Mouse (Mus musculus) embryo, embryonic 11 days (tissue): ENCODE results near the gene Asna1.

Source experiments
- DNase-seq: peaks from one replicate; pipeline ENCODE4 v3.0.0-alpha.2; 2015

The Asna1 gene

GRCm38 (mm10) chr8:84987903-84988302, 37.2 kb downstream of the Asna1 start:
- DNase-seq: no peak

DNA sequence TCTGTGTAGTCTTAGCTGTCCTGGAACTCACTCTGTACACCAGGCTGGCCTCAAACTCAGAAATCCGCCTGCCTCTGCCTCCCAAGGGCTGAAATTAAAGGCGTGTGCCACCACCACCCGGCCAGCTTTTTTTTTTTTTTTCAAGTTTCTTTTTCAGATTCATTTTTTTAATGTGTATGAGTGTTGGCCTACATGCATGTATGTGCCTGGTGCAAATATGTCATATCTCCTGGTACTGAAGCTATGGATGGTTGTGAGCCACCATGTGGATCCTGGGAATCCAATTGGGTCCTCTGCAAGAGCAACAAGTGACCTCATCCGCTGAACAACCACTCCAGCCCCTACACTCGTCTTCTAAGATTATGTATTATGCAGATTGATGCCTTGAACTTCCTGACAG, 37.7 kb downstream of the Asna1 start:
- no peak for DNase-seq

- no peak for DNase-seq
These were observed 38.6 kb downstream of the Asna1 start for GRCm38 (mm10) chr8:84986379-84986945.

DNA sequence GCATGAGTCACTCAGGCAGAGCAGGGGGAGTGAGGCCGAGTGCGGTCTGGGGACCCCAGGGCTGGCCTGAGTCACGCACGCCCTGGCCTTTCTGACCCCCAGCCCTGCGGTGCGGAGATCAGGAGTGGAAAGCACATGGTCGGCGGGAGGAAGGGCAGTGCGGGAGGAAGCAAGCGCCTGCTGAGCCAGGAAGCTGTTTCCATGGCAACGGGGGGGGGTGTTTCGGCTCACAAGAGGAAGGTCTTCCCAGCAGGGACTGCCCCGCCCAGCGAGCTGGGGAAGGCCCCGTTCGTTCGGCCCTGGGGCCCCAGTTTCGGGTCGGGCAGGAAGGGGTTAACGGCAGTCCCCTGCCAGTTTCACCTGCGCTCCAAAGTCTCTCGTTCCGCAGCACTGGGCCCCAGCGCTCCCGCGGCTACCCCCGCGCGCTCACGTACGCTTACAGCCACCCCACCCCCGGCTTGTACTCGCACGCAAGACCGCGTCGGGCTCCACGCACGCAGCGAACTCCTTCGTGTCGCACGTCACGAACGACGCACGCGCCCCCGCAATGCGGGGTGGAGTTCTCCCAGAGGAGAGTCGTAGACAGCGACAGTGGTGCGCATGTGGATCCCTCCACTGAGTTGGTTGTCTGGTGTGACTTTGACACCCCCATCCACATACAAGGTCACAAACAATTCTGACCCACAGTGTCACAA, 39.2 kb downstream of the Asna1 start:
- DNase-seq: peak; percentile 88

DNA sequence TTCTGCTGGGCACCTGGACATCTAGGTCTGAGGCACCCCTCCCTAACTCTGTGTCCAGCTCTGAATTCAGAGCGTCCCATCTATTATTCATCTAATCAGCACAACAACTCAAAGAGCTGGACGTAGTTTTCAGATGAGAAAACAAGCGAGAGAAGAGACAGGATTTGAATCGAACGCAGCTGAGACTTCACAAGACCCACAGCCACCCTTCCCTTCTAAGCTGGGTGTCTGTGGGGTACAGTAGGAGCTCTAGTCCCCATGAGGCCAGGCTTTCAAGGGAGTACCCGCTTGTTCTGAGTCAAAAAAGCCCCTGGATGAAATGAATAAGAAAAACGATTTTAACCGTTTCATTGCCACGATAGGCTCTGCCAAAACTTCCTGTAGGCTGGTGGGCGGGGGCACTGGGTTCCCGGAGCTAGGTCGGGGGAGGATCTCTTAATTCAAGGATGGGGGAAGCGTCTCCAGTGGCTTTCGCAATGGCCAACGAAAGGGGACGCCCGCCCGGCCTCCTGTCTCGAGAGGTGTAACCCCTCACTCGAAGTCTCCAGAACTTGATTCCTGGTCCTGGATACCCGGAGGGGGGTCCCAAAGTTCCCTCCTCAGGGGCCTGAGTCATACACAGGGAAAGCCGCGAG, 39.9 kb downstream of the Asna1 start:
- DNase-seq: peak; percentile 56

GRCm38 (mm10) chr8:84984294-84985048, 40.6 kb downstream of the Asna1 start:
- DNase-seq: peak; percentile 20

DNA sequence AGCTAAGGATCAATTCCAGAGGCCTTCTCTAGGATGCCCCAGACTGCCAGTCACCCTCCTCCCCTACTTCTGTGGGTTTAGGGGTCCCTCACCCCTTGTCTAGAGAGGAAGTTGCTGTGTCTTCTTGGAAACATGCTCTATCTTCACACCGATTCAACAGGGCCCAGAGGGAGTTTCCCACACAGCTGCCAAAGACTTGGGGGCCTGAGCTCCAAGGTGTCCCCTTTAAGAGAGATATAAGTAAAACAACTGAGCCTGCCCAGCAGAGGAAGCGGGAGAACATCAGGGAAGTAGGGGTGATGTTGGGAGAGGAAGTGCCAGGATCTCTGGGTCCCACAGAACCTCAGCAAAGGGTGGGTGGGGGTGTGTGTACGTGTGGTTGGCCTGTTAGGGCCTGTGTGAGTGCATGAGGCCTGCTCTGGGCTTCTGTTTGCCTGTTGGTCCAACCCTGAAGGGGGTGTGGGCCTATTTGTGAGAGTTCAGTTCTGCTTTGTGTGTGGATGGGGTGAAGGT, 42.5 kb downstream of the Asna1 start:
- no peak for DNase-seq

DNA sequence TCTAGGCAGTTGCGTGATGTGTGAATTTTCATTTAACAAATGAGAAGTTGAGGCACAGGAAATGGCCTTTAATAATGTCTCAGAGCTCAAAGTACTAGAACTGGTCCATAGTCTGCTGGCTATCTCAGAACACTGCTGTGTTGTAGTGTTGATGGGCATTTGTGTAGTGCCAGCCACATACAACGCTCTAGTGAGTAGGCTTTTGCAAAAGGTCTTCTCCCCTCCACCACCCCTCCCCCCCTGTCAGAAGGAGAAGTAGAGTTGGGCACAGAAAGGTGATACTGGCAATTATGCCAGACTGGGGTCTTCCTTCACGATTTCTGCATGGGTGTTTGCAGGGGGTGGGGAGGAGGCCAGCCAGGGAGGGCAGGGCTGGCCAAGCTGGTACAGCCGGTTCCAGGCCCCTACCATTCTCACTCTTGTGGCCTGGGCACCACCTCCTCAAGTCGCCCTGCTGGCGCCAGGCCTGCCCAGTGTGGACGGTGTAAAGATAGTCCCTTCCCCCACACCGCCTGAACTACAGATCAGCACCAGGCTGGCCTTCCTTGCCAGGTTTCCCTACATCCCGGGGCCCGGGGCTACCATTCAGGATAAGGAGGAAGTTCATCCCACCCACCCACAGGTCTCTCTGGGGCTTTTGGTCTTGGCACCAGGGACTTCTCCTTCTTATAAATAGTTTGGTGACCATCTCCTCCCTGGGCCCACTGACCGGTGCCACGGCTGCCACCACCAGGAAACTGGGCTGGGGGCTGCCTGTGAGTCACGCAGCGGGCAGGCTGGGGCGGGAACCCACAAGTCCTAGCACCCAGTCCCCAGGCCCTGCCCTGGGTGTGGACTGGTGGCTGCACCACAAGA, 43.2 kb downstream of the Asna1 start:
- DNase-seq: no peak

DNA sequence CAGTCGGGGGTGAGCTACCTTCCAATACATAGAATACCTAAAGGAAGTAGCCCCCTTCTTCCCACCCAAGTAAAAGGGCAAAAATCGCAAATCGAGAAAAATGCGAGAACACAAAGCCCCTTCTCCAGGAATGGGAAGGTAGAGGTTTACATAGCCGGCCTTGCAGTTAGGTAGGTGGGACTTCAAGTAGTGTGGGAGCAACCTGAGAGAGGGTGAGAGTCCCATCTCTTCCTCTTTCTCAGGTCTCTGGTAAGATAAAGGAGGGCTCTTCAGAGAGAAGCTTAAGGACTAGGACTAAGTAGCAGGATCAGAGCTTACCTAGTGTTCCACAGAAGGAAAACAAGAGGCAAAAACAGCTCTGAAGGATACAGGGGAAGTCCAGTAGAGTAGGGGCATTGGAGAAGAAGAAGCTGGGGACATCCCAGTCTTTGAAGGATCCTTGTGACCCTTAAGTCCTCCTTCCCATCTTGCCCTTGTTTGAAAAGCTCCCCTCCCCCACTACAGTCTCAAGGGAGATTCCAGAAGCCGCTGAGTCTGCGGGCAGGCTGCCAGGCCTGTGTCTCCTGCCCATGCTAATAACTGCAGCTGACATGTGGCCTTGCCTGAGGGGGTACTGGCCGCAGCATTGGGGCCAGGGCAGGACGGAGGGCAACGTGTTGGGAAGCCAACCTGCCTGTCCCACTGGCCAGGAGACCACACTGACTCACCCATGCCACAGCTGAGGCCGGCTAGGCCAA, 44.3 kb downstream of the Asna1 start:
- DNase-seq: peak; percentile 45

DNA sequence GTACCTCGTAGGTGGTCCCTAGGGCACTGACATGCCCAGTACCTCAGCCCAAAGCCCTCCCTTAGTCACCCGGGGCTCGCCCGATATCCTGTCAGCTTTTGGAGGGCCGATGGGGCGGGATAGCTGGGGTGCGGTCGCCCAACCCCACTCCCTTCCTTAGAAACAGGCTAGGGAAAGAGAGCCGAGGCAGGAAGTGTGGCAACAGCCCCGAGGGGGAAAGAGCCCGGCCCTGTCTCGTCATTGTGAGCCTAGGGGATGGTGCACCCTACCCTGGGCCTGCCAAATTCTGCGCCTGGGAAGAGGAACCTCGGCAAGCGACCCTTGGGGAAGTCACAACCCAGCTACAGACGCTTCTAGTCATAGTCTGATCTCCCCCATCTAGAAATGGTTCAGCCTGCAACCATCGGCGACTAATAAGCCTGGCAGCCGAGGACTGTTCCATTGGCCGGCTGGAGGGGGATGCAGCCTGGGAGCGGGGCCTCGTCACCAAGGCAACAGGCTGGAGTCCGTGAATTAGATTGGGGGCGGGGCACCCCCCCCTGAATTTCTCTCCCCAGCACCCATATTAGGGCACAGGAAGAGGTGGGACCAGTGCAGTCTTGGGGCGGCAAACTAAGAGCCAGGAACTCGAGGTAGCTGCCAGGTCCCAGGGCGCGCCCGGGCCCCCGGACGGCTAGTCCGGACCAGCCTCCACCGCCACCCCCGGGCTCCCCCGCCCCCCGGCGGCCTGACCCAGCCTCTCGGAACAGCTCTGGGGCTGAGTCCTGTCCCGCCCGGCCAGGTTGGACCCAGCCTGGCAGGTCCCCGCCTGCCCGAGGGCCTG, 45.3 kb downstream of the Asna1 start:
- peak; percentile 91 for DNase-seq

GRCm38 (mm10) chr8:84978248-84978940, 46.7 kb downstream of the Asna1 start, which contains the start of gene Junb:
Gene Junb (minus strand): TSS chr8:84978718.
- DNase-seq: peak; percentile 90

DNA sequence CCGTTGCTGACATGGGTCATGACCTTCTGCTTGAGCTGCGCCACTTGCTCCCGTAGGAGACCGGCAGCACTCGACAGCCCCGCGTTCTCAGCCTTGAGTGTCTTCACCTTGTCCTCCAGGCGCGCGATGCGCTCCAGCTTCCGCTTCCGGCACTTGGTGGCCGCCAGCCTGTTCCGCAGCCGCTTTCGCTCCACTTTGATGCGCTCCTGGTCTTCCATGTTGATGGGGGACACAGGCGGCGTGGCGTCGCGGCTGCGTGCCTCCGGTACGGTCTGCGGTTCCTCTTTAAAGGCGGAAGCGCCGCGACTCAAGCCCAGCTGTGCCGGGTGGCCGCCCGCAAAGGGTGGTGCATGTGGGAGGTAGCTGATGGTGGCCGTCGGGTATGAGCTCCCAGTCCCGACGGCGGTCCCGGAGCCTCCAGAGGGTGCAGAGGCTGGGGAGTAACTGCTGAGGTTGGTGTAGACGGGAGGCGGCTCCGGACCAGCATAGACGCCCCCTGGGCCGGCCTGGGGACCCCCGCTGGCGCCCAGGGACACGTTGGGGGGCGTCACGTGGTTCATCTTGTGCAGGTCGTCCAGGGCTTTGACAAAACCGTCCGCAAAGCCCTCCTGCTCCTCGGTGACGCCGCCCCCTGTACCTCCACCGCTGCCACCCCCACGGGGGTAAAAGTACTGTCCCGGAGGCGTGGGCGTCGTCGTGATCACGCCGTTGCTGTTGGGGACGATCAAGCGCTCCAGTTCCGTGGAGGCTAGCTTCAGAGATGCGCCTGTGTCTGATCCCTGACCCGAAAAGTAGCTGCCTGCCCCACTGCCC, 47.4 kb downstream of the Asna1 start:
- DNase-seq: peak; percentile 76

DNA sequence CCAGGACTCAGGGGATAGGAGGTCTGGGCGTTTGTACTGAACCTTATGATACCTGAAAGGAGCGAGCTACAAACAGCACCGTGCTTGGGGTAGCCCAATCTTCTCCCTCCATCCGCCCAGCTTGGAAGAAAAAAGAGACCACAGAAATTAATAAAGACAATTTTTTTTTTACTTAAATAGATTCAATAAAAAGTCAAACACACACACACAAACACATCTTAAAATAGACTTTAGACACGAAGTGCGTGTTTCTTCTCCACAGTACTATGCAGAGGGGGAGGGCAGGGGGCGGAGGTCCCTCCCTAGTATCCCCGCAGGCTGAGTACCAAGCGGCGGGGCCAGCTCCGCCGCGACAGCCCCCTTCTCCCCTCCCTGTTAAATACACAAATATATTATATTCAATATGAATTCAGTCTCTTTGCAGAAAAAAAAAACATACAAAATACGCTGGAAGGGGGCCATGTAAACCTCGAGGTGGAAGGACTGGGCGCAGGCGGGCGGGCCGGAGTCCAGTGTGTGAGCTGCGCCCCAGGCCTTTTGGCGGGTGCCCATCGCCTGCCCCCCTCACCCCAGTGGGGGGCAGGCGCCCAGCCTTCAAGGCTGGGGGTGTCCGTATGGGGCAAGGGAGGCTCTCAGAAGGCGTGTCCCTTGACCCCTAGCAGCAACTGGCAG, 48.2 kb downstream of the Asna1 start:
- DNase-seq: no peak

DNA sequence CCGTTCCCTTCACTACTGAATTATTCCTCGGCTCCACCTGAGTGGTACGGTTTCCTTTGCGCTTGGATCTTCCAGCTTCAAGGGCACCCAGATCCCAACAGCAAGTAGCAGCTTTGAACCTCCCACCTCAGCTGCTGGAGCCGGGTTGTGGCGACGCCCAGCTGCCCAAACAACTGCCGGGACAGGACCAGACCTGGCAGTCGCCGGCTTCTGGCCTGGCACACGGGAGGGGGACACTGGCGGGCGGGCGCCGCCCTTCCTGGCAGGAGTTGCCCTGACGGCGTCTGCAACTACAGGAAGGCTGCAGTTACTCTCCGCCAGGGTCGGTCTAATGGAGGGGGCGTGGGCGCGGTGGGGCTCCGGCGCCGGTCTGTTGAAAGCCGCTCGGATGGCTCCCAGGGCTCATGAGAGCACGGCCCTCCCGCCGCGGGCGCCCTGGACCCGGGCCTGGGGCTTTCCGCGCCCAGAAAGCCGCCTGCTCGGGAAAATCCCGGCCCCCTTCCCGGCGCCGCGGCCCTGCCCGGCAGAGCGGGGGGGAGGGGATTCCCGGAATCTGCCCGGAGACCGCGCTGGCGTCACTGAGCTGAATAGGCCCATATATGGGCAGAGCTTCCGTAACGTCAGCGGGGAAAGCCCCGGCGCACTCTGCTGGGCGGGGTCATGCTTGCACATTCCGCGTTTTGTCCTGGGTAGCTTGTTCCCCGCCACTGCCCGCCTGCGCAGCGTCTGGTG, 48.9 kb downstream of the Asna1 start:
- peak; percentile 96 for DNase-seq

GRCm38 (mm10) chr8:84975434-84975833, 49.6 kb downstream of the Asna1 start:
- peak; percentile 53 for DNase-seq

GRCm38 (mm10) chr8:84974543-84975142, 50.4 kb downstream of the Asna1 start:
- no peak for DNase-seq

DNA sequence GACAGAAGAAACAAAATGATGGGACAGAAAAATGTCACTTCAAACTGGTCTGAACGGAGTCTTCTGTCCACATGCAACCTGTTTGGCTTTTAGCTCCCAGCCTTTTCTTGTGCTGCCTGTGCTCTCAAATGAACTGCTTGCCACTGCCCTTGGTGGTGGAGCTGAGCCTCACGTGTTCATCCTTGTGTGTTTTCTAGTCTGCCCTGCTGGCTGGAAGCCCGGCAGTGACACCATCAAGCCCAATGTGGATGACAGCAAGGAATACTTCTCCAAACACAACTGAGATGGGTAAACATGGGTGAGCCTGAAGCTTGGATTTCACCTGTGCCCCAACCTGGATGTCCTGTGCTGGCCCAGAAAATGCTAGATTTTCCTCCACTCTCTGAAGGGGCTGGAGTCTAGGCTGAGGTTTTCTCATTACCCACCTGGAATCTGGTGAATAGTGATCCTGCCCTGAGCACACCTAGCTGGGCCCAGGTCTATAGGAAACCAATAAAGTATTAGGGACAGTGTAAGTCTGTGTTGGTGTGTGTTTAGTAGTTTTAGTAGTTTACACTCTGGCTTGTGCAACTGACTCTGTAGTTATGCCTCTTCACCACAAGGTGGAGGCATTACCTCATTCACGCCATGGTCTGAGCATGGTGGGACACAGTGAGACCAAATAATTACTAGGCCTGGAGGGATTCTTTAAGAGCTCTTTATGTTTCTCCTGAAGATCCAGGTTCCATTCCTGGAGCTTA, 51.1 kb downstream of the Asna1 start:
- DNase-seq: peak; percentile 76
